Mouse (Mus musculus): ENCODE measurements at regions not wholly inside any gene's neighbourhood (a gene's known extent, or its start where the extent isn't known, plus 50 kb on each side); places are given as distances from the start of the nearest gene placed in this dataset.
"Not testable (repeated sequence)": the region's sequence is repeated elsewhere in the genome, so short reads cannot be mapped to it uniquely, and the experiment has no call there.

DNA sequence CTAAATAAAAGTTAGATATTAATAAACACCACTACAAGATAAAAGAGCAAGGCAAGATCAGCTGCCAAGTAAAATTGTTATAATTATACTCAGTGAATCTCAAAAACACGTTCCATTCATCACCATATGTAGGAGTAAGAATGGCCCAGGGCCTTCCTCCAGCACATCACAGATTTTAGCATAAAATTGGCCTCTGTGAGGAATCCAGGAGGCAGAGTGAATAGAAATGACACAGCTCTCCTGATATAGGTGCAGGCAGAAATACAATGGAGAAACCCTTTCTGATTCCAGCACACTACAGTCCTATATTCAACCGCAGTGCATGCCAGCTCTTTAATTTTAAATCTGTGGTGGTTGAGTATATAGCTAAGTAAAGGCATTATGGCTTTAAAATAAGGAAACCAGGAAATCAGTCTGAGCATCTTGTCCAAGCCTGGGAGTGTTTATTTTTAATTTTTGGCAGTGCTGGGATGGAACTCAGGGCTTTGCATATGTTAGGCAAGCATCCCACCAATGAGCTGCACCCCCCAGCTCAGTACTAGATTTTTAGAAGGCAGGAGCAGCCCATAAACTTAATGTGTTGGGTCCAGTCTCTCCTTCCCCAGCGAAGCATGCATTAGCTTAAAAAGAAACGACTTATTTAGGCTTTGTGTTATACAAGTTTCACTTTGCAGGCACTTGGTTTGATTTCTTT is 158.3 kb upstream of the Ptprz1 start:
- DNase-seq, result no peak

DNA sequence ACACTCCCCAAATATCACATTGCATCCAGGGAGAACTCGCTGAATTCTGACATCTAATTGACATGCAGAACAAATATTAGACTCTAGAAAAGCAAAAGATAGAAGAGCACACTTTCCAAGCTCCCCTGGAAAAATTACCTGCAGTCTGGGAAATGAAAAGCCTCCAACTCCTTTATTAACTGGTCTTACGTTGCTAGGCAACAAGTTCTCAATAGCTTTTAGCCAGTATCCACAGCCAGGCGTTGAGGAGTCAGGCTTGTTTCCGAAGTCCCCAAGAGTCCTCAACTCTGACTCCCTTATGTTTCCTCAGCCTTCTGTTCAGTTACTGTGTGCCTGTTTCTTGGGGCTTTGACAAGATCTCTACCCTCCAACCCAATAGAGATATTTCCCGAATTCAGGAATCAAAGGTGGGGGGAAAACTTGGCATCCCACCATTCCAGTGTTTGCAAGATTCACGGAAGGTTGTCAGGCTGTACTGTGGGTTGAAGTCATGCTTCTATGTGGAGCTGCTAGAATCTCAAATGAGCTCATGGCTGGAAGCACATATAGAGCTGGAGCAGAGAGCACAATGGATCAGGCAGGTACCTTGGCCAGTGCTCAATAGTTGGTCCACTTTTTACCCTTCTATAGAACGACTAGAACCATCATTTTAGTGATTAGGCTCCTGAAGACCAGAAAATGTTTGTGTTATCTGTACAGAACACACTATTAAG is 159.0 kb upstream of the Ptprz1 start:
- DNase-seq, result no peak

DNA sequence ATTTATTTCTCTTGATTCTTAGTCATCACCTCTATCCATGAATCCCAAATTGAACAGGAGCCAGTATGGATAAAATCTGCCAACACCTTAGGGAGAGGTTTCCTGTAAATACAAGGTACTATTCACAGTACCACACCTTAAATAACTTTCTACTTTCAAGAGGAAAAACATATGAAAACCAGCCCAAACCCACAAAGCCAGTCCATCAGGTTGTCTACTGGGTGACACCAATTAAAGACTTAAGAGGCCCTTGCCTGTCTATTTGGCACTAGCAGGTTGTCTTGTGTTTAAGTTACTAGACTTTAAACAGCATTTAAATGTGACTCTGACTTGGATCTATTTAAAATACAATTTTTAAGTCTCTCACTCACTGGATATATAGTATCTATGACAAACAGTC is 177.1 kb upstream of the Ptprz1 start:
- DNase-seq, result no peak

DNA sequence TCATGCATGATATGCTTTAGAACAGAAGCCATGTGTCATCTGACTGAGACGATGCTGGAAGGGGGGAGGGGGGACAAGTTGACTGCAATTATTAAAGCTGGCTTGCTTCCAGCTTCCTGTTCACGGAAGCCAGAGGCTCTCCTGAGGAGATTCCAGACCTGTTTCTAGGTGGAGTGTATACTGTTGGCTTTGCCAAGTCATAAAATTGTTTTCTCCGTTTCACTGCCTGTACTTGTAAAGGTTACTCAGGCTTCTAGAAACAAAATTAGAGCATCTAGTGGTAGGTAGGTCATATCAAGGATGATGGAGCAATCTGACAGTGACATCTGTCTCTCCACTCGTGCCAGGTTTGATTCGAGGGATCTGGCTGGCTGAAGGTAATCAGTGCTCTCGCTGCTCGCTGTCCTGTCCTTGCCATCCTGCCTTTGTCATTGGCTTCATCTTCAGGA is 186.6 kb upstream of the Ptprz1 start:
- DNase-seq, result peak; percentile 23

DNA sequence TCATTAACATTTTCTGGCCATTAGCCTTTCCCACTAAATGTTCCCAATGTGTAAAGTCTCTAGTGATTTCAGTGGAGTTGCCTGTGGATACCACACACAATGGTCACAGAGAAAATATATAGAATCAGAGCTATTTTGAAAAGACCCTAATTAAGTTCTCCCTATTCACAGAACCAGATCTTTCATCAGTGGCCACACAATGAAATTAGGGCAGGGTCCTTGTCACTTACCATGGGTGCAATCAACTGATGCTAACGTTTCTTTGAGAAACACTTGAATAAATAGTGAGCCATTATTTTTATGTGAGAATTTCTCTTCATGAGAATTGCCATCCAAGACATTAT is 200.7 kb upstream of the Ptprz1 start:
- DNase-seq, result no peak

DNA sequence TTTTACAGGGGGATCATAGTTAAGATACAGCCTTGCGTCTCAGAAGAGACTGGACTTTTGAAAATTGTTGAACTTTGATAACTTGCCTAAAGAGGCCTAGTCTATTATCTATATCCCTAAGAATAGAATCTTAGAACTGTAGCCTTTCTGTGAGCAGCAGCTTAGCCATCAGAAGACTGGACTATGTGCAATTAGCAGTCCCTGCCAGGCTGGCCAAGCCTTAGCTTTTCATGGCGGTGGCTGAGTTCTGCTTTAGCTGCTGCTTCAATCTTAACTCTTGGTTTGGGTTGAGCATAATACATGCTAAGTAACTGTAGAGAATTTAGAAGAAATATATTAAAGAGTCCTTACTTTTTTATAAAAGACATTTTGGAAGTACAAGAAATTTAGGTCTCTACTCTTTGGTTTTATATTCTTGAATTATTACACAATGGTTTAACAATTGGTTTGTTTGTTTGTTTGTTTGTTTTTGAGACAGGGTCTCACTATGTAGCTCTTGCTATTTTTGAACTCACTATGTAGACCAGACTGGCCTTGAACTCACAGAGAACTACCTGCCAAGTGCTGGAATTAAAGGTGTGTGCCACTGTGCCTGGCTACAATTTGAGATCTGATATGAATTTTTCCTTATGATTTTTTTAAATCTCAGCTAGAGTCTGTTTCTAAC is 201.2 kb upstream of the Ptprz1 start:
- DNase-seq, result no peak

DNA sequence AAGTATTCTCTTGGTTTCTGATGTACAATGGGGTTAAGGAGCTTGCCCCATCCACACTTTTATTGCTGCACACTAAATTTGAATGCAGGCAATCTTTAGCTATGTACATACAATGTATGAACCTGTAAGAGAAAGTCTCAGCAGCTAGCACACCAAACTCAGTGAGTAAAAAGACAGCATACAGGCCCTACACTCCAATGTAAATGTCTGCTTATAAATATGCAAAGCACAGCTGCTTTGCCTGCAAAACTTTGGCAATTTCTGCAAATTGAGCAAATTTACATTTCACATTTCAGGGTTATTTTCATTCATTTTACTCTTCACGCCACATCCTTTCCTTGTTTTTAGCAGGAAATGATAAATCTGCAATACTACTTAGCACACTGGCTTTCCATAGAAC is 203.8 kb upstream of the Ptprz1 start:
- no peak for DNase-seq

DNA sequence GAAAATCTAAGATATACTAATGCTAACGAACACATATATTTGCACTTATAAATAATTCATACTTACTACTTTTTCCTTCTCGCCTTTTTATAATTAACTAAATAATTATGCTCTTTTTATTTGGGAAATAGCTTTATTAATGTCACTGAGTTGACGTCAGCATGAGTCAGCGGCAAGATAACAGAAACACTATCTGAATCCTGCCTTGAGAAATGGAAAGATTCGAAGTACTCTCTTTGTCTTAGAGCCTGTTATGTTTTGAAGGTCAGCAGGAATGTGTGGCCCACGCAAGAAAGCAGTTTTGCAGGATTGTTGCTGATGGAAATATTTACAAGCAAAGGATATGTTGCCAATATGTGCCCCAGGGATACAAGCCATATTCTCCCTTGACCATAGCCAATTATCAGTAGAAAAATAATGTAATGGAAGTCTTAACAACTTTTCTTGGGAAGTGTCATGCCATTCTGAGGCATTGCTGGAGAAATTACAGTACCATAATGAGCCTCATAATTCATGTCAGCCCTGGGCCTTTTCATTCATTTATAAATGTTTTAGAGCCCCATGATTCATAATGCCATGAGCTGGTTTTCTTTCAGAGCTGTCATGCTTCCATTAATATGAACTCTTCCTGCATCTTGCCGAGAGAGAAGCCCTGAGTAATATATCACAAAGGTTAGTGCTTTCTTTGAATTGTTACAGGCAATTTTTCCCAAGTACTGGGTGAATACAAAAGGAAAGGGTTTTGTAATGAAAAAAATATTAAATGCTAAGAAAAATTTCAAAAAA is 206.9 kb upstream of the Ptprz1 start:
- no peak for DNase-seq

DNA sequence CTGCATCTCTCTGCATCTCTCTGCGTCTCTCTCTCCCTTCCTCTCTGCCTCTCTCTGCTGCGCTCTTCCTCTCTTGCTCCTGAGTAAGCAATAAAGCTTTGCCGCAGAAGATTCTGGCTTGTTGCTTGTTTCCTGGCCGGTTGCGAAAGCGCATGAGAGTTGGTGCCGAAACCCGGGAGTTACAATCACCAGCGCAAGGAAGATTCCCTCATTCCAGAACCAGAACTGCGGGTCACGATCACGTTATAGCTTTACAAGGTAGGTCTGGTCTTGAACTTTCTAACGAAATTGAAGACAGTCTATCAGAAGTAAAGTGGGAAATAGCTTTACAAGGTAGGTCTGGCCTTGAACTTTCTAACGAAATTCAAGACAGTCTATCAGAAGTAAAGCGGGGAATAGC is 217.9 kb upstream of the Ptprz1 start:
- DNase-seq, result not testable (repeated sequence)

DNA sequence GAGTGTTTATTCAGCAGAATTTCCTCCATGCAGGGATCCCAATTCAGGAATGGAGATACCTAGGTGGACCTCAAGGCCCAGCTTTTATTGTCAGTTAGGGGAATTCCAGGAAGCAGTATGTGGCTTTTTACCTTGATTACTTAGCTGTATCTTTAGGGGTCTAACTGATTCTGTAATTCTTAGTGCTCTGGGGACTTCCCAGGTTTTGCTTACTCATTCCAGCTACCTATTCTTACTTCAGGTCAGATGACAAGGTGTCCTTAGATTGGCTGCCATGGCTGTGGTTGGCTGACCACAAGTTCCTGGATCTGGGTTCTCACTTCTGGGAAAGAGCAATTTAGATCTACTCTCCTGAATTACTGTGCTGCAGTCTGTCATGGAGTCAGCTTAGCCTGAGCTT is 235.2 kb upstream of the Ptprz1 start:
- DNase-seq, result no peak

DNA sequence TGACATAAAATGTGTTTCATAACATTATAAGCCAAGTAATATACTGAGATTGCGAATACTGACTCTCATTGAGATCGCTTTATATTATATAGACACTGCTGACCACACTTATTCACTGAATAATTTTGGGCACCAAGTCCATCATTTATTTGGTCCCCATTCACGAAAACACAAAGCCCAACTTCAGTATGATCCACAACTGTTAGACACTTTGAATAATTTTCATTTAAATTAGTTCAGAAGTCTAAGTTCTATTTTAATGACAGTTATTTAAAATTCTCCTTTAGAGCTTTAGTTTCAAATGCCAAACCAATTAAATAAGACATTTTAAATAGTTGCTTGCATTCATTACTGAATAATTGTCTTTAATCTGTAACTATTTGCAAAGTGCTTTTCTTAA is 240.2 kb upstream of the Ptprz1 start:
- no peak for DNase-seq

DNA sequence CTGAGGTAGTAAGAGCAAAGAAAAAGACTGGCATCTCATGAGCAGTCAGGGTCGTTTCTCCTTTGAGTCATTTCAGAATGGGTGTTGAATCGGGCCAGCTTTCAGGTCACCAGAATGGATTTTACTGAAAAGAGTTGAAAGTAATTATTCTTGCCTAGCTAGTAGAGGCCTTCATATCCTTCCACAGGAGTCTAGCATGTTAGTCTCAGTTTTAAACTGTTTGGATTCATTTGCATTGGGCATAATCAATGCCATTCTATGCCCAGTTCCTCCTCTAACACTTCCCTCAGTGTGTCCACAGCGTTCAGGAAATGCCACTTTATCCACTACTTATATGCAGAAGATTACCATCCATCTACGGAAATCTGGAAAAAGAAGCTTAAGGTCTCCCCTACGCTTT is 240.6 kb upstream of the Ptprz1 start:
- no peak for DNase-seq

DNA sequence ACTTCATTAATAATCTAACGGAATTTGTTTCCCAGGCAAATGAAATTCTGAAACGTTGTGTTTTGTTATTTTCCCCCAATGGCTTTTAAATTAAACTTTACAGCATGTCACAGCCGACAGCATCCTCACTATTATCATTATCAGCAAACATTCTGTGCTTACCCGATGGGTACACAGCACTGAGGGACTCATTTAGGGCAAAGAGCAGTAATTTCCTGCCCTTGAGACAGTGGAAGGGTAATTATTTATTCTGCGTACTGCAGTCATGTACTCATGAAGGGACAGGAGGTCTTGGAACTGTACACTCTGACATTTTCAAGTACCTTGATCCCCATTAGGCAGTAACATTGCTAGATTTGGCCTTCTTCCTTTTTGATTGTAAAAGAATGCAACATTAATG is 235.5 kb upstream of the Fam3c start:
- DNase-seq, result no peak

DNA sequence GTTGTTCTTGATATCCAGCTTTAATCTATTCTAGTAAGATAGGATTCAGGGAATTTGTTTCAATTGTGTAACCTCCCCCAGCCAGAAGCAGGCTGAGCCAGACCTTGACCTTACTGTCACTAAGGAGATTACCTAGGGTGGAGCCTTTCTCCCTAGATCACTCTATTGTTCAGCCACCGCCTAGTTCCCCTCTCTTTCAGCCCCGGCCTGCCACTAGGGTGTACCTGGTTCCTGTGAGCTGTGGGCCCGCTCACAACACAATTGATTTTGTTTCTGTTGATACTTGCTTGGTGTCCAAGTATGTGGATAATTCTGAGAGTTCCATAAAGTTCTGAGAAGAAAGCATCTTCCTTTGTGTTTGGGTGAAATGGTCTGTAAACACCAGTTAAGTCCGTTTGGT is 228.8 kb upstream of the Fam3c start:
- no peak for DNase-seq

DNA sequence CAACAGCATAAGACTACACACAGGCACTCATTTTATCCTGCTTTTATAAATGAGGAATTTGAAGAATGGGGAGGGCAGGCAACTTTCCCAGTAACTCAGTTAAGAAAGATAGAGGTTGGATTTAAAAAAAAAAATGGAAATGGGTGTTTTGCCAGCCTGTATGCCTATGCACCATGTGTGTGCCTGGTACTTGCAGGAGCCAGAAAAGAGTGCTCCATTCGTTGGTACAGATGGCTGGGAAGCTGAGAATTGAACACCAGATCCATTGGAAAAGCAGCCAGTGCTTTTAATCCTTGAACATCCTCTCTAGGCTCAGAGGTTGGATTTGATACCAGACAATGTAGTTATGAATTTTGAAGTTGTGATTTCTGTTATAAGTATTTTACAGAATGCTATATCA is 216.9 kb upstream of the Fam3c start:
- DNase-seq, result no peak

DNA sequence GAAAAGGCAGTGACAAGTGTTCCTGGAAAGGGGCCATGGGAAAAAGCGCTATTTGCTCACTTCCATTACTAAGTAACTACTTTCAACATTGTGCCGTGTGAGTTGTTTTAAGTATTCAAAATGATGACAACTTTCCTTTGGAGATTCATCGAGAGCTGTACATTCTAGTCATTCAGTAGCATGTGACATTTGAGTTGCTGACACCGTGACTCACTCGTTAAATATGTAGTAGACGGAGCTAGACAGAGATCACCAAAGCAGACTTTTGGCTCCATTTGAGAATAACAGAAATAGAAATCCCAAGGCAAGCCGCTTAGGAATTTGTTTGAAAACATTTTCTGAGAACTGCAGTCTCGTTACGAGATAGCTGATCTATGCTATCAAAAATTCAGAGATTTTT is 211.8 kb upstream of the Fam3c start:
- no peak for DNase-seq

DNA sequence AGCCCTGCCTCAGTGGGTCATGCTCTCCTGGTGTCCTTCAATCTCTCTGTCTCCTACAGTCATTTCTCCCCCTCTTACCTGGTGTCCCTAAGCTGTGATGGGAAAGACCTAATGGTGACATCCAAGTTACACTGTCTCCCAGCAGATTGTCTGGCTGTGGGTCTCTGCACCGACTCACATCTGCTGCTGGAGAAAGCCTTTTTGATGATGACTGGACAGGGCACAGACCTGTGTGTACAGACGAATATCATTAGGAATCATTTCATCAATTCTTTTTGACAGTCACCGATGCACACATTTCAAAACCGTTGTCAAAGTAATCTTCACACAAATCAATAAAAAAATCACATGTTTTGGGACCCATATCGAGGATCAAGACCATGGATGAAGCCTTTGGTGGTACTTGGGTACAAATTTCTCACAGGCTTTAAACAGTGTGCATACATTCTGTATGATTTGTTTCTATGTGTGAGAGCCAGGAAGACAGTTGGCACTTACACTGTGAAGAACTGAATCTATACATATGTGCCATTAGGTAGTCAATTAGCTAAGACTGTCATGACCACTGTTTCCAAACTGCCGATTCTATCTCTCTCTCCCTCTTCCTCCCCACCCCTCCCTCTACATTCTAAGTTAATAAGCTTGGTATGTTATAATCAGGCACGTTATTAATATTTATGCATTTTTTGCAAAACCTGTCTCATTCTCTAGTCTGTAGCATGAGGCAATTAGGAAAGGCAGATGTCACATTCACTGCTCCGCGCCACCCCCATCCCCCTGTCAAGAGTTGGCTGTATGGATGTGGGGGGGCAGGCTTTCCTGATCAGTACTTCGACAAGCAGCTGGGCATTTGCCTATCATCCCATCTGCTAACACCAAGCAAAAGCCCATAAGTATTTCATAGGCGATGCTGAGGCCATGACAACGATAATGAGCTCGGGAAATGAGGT is 192.5 kb upstream of the Fam3c start:
- DNase-seq, result no peak

DNA sequence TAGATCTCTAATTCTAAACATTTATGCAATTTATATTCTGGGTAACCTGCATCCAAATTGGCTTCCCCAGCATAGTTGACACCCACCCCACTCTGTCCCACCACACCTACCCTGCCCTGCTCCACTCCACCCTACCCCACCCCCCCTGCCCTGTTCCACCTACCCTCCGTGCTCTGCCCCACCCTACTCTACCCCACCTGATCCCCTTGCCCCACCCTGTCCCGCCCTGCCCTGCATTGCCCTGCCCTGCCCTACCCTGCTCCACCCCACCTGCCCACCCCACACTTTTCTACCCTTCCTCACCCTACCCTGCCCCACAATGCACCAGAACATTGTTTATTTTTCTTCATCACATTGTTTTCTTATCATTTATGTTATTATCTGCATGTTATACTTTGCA is 185.6 kb upstream of the Fam3c start:
- DNase-seq, result no peak

DNA sequence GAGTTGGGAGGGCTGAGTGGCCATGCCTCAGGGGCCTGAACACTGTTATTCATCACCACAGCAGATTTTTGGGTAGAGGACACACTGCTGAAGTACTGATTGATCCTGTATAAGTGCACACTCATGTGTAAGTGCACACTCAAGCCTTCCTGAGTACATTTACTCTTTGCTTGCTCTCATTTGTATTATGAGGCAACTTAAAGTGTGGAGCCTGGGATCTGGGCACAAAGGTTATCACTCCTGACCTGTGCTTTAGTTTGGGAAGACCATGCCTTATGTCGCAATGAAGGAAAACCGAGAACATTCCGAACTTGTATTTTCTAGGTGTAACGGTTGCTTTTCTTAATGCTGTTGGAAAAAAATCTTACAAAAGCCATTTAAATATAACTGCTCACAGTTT is 182.2 kb upstream of the Fam3c start:
- DNase-seq, result no peak

DNA sequence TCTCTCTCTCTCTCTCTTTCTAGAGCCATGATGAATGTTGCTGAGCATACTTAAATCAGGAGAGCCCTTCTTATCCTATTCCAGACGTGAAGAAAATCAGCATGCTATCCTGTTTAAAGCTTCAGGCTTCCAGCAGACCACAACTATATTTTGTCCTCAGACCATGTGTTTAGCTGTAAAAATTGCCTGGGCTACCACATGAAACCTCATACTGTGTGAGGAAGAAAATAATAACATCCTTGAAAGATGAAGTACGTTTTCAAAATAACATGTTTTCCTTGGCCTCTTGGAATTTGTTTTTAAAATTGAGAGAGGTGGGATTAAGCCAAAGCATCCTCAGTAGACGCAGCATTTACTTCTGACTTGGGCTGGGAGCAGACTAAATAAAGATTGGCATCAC is 168.3 kb upstream of the Fam3c start:
- DNase-seq, result no peak

DNA sequence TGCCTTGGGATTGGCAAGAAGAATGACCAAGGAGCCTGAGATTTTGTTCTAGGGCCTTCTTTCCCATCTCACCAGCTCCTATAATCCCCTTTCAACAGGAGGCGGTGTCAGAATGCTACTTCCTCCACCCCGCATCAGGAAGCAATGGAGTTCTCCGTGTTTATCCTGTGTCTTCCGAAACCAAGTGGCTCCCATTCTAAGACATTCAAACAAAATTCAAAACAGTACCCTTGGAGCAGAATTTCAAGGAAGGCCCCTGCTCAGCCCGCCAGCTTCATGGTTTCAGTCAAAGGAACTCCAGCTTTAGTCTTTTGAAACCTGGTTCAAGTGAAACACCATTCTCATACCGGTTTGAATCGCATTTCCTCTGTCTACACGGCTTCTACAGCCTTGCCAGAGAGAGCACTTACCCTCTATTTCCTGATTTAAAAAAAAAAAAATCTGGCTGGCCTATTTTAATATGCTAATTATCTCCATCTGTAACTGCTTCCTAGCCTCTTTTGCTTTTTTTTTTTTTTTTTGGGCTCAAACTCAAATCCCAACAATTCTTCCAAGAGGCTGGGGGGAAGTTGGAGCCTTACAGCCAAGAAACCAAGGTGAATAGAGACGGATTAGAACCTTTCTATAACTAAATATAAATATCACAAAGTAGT is 167.7 kb upstream of the Fam3c start:
- DNase-seq, result no peak

DNA sequence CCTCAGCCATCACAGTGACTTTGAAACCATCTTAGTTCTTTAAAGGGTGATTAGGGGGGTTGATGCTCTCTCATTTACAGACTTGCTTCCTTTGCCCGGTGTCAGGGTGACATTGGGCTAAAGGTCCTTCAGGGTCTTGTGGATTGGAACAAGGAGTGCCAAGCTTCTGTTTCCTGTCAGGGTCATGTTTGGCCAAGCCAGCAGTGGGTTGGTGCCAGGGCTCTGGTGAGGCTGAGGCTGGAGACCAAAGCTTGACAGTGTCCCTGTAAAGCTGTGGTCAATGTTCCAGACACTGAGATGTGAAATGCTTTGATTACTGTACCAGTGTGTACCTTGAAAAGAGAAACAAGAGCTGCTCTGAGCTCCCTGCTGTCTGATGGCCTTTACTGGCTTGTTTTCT is 150.8 kb upstream of the Fam3c start:
- no peak for DNase-seq
